Mouse (Mus musculus) liver, adult 2 months (tissue): ENCODE data around the gene Sp1.

Source experiments
- CTCF ChIP-seq: fragments of 200-500 bp; IDR thresholded peaks from 2 replicates; pipeline ENCODE4 v1.5.1; 2011; ENCODE audit warnings: low read depth, low read length, control low read depth
- POLR2A ChIP-seq: fragments of 200-500 bp; IDR thresholded peaks from 2 replicates; pipeline ENCODE4 v1.6.1; 2011; ENCODE audit warnings: low read length, control low read depth; ENCODE audit not compliant: insufficient read depth; ENCODE audit errors: extremely low read depth

DNA sequence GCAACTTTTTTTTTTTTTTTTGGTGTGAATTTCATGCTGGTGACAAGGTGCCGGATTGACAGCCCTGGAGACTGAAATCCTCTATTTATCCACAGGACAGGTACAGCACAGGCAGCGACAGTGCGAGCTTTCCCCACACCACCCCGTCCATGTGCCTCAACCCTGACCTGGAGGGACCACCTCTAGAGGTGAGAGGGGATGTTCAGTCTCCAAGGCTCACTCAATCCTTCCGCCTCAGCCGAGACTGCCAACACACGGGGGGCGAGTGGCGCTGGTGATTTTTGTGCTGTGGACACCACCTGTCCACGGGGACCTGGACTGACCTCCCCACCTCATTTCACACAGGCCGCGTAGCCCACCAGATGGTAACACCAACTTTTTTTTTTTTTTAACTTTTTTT lies 79.9 kb downstream of the Sp1 start:
- TF ChIP-seq CTCF (no peak), POLR2A (no peak)
